Mouse (Mus musculus) heart, embryonic 10.5 days (tissue): ENCODE measurements around the gene Erich3. TPM values are rescaled to one million over a fixed set of nuclear protein-coding genes. Genes with fewer than 3 reads are reported as not detected.

Experiments
- DNase-seq: peaks from one replicate; pipeline ENCODE4 v3.0.0-alpha.2; 2017; ENCODE audit warnings: low spot score
- H3K27ac ChIP-seq: fragments of 300-500 bp; sonication (generic); 2 replicates; pipeline ENCODE4 v1.5.1; 2016; ENCODE audit warnings: mild to moderate bottlenecking
- H3K27me3 ChIP-seq: fragments of 300-500 bp; sonication (generic); 2 replicates; pipeline ENCODE4 v1.6.1; 2016; ENCODE audit warnings: mild to moderate bottlenecking; ENCODE audit not compliant: poor library complexity, insufficient read depth, severe bottlenecking
- H3K36me3 ChIP-seq: fragments of 300-500 bp; sonication (generic); 2 replicates; pipeline ENCODE4 v1.6.1; 2016; ENCODE audit warnings: mild to moderate bottlenecking, moderate library complexity
- H3K4me1 ChIP-seq: fragments of 300-500 bp; sonication (generic); 2 replicates; pipeline ENCODE4 v1.6.1; 2016; ENCODE audit warnings: mild to moderate bottlenecking
- H3K4me3 ChIP-seq: fragments of 300-500 bp; sonication (generic); 2 replicates; pipeline ENCODE4 v1.5.1; 2016; ENCODE audit warnings: mild to moderate bottlenecking, moderate library complexity
- H3K9me3 ChIP-seq: fragments of 300-500 bp; sonication (generic); 2 replicates; pipeline ENCODE4 v1.6.1; 2016; ENCODE audit warnings: mild to moderate bottlenecking, moderate library complexity
- WGBS: fragments of 180-500 bp; shearing (Covaris S2); methylation state at CpG from one replicate; pipeline ENCODE4 v1.1.7; 2016; 5-methylcytosine and 5-hydroxymethylcytosine counted together
- polyA plus RNA-seq: library from polyadenylated mRNA; unstranded; fragments of >200 nt; fragmentation: Nextera tagmentation; extraction: Ambion mirVana; gene quantifications from 2 replicates; pipeline ENCODE4 v1.2.1, GENCODE M21; 2016

Gene Erich3
- polyA plus RNA-seq, 1 experiment from 2014 or later, result 0.13 TPM

GRCm38 (mm10) chr3:154653454-154653853, 10.2 kb upstream of the Erich3 start:
- H3K4me1 ChIP-seq, result peaks cover 13% of the 10 kb centered on the region; the same call in 1 of the 2 replicates
- no peak for DNase-seq
- no peak overlapping the region for H3K4me3 ChIP-seq
- peaks cover 61% of the 10 kb centered on the region for H3K27me3 ChIP-seq
- no peak overlapping the region for H3K27ac ChIP-seq
- H3K36me3 ChIP-seq, result no peaks in the 10 kb centered on the region
- 72% methylated on average over 5 of the region's 5 CpGs for WGBS
- H3K9me3 ChIP-seq, result no peaks in the 10 kb centered on the region

GRCm38 (mm10) chr3:154654284-154654683, 9.4 kb upstream of the Erich3 start:
- 59% methylated on average over 6 of the region's 6 CpGs for WGBS
- H3K27me3 ChIP-seq, result peaks cover 62% of the 10 kb centered on the region

GRCm38 (mm10) chr3:154654901-154655300, 8.8 kb upstream of the Erich3 start:
- 42% methylated on average over 12 of the region's 12 CpGs for WGBS
- no peaks in the 10 kb centered on the region for H3K9me3 ChIP-seq
- no peak for DNase-seq
- H3K36me3 ChIP-seq, result no peaks in the 10 kb centered on the region
- H3K27ac ChIP-seq, result no peak overlapping the region
- no peak overlapping the region for H3K4me3 ChIP-seq
- peaks cover 58% of the 10 kb centered on the region for H3K27me3 ChIP-seq
- peaks cover 13% of the 10 kb centered on the region; the same call in 1 of the 2 replicates for H3K4me1 ChIP-seq

More at GRCm38 (mm10) chr3:154654284-154654683, 9.4 kb upstream of the Erich3 start:
- H3K36me3 ChIP-seq, result no peaks in the 10 kb centered on the region
- no peaks in the 10 kb centered on the region for H3K9me3 ChIP-seq
- peaks cover 13% of the 10 kb centered on the region; the same call in 1 of the 2 replicates for H3K4me1 ChIP-seq
- no peak for DNase-seq
- no peak overlapping the region for H3K4me3 ChIP-seq
- no peak overlapping the region for H3K27ac ChIP-seq

DNA sequence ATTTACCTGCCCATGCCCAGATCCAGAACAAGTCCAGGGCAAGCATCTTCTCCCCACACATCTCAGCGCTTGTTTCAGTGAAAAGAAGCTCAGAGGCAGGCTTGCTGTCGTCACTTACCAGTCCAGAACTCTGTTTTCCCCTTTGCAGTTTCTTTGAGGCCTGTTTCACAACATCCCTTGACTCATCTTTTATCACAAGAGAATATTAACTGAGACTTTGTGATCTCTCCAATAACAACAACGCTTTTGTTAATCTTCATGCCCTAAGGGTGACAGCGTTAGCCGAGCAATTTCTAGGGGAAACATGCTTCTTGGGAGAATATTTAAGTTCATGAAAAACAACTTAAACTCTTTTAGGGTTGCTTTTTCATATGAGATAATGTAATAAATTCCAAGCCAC, 7.9 kb upstream of the Erich3 start:
- no peaks in the 10 kb centered on the region for H3K36me3 ChIP-seq
- WGBS, result 87% methylated on average over 5 of the region's 5 CpGs
- DNase-seq, result no peak
- no peaks in the 10 kb centered on the region for H3K9me3 ChIP-seq
- H3K27me3 ChIP-seq, result peaks cover 54% of the 10 kb centered on the region
- peaks cover 13% of the 10 kb centered on the region; the same call in 1 of the 2 replicates for H3K4me1 ChIP-seq
- H3K27ac ChIP-seq, result no peak overlapping the region
- no peak overlapping the region for H3K4me3 ChIP-seq

DNA sequence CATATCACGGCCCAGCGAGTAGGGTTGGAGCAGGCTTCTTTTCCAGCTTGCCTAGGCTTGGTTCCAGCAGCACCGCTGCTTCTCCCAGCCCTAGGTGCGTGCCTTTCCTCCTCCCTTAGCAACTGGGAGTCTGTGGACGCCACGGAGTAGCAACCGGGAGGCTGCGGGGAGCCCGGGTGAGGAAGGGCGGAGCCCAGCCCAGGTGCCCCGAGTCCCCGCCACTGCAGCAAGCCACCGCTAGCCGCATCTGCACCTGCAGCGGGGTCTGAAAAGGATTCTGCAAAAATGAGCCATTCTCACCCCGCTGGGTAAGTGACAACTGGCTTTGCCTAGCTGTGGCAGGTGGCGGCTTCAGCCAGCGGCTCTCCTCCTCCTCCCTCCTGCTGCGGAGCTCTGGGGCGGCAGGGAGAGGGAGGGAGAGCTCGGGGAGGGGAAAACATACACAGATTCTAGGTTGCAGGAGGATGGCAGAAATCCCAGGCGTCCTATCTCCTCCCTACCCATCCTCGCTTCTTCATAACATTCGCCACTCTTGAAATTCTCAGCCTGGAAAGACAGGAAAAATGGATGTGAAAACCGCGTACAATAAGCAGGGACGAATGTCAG, 420 bp downstream of the Erich3 start:
- Histone ChIP-seq H3K36me3 (no peaks in the 10 kb centered on the region), H3K9me3 (no peaks in the 10 kb centered on the region), H3K27me3 (peaks cover 66% of the 10 kb centered on the region), H3K4me3 (peak overlapping the region; percentile 61), H3K4me1 (peaks cover 11% of the 10 kb centered on the region), H3K27ac (no peak overlapping the region)
- WGBS, result 4% methylated on average over 25 of the region's 27 CpGs
- no peak for DNase-seq

- peak; percentile 30 for DNase-seq
- Histone ChIP-seq H3K4me1 (peaks cover 11% of the 10 kb centered on the region), H3K27ac (no peak overlapping the region), H3K4me3 (peak overlapping the region; percentile 61; the same call in 1 of the 2 replicates), H3K9me3 (no peaks in the 10 kb centered on the region), H3K36me3 (no peaks in the 10 kb centered on the region), H3K27me3 (peaks cover 66% of the 10 kb centered on the region)
- WGBS, result 31% methylated on average over 4 of the region's 4 CpGs
Measured at GRCm38 (mm10) chr3:154664636-154665035, 977 bp downstream of the Erich3 start.

- Histone ChIP-seq H3K36me3 (no peaks in the 10 kb centered on the region), H3K4me1 (peaks cover 9% of the 10 kb centered on the region), H3K4me3 (no peak overlapping the region), H3K27ac (no peak overlapping the region), H3K9me3 (no peaks in the 10 kb centered on the region), H3K27me3 (peaks cover 52% of the 10 kb centered on the region)
- no peak for DNase-seq
- WGBS, result 80% methylated on average over 3 of the region's 3 CpGs
Measured at GRCm38 (mm10) chr3:154668485-154668884, 4.8 kb downstream of the Erich3 start.

DNA sequence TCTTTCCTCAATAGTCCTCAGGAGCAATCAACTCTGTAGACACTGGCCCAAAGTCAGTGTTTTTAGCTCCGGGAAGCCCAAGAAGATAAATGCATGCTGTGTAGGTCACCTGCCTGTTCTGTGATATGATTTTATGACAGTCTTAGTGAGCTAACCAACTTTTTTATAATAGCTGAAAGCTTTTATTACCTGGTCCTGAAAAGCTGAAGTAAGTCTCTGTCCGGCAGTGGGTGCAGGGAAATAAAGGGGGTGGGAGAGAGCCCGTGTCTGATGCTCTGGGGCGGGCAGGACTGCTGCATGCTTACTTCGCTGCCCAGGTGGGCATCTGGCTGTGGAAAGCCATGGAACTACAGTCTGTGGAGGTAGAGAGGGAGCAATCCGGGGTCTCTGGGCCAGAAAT, 6.9 kb downstream of the Erich3 start:
- H3K4me1 ChIP-seq, result no peaks in the 10 kb centered on the region
- H3K36me3 ChIP-seq, result no peaks in the 10 kb centered on the region
- no peak overlapping the region for H3K4me3 ChIP-seq
- H3K27me3 ChIP-seq, result peaks cover 31% of the 10 kb centered on the region
- WGBS, result 80% methylated on average over 6 of the region's 6 CpGs
- H3K27ac ChIP-seq, result no peak overlapping the region
- H3K9me3 ChIP-seq, result no peaks in the 10 kb centered on the region
- DNase-seq, result no peak

DNA sequence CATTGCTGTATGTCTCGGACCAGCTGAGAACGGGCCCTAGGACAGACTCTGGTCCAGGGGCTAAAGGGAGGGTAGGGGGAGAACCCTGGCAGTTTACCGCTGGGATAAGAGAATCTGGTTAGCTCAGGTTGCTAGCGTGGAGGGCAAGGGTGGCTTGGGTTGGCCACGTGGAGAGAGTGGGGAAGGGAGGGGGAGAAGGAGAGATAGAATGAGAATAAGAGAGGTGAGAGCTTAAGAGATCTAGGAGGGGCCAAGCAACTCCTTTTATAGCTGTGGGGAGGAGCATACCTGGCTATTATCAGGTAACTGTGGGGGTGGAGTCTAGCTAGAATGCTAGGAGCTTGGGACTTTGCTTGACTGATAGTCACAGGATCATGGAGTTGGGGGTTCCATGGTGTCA, 7.4 kb downstream of the Erich3 start:
- Histone ChIP-seq H3K27ac (no peak overlapping the region), H3K9me3 (no peaks in the 10 kb centered on the region), H3K4me1 (no peaks in the 10 kb centered on the region), H3K27me3 (peaks cover 27% of the 10 kb centered on the region), H3K4me3 (no peak overlapping the region), H3K36me3 (no peaks in the 10 kb centered on the region)
- WGBS, result 56% methylated on average over 5 of the region's 5 CpGs
- no peak for DNase-seq

GRCm38 (mm10) chr3:154673326-154673725, 9.7 kb downstream of the Erich3 start:
- Histone ChIP-seq H3K36me3 (no peaks in the 10 kb centered on the region), H3K4me3 (no peak overlapping the region), H3K4me1 (no peaks in the 10 kb centered on the region), H3K27ac (no peak overlapping the region), H3K27me3 (0 out of 2 replicates have a peak, but pooled peaks cover 6% of the 10 kb centered on the region), H3K9me3 (no peaks in the 10 kb centered on the region)
- 59% methylated on average over 8 of the region's 8 CpGs for WGBS
- DNase-seq, result no peak

DNA sequence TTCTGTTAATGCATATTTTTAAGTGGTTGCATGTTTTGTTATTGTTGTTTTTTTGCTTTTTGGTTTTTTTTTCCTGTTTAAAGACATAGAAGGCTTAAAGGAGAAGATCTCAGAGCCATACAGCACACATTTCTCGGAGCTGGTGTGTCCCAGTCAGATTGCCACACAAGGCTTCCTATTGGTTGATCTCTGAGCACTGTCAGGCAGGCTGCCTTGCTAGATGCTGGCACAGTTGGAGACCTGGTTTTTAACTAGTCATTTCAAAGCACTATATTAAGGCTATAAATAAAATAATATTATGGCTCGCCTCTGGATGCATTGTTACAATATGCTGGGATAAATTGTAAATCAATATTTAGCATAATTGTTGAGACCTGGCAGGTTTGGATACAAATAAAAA, 18.9 kb downstream of the Erich3 start:
- Histone ChIP-seq H3K36me3 (no peaks in the 10 kb centered on the region), H3K4me1 (no peaks in the 10 kb centered on the region), H3K27ac (no peak overlapping the region), H3K9me3 (no peaks in the 10 kb centered on the region), H3K4me3 (no peak overlapping the region), H3K27me3 (no peaks in the 10 kb centered on the region)
- peak; percentile 9 for DNase-seq
- WGBS, result 64% methylated on average over 2 of the region's 2 CpGs

DNA sequence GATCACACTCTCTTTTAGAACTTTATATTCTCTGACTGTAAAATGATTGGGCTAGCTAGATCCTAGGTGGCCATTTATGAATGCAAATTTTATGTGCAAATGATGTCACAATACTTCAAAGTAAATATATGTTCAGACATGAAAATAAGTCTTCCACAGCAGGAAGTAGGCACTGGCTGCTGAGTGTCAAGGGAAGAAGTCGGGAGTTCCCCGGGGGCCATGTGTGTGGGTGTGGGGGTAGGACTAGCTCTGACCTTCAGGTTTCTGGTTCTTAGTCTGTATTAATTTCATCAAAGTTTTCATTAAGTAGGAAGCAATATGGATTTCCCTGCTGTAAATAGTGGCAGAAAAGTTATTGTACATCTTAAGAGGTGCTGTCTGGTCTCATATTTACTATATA, 20.0 kb downstream of the Erich3 start:
- Histone ChIP-seq H3K27me3 (no peaks in the 10 kb centered on the region), H3K36me3 (no peaks in the 10 kb centered on the region), H3K9me3 (no peaks in the 10 kb centered on the region), H3K4me1 (no peaks in the 10 kb centered on the region), H3K4me3 (no peak overlapping the region), H3K27ac (no peak overlapping the region)
- 83% methylated on average over 2 of the region's 2 CpGs for WGBS
- DNase-seq, result no peak

- H3K36me3 ChIP-seq, result no peaks in the 10 kb centered on the region
- no peak for DNase-seq
- no peak overlapping the region for H3K27ac ChIP-seq
- H3K9me3 ChIP-seq, result no peaks in the 10 kb centered on the region
- H3K27me3 ChIP-seq, result no peaks in the 10 kb centered on the region
- H3K4me3 ChIP-seq, result no peak overlapping the region
- peaks cover 3% of the 10 kb centered on the region for H3K4me1 ChIP-seq
Measured at GRCm38 (mm10) chr3:154690260-154690659, 26.6 kb downstream of the Erich3 start.
